Mouse (Mus musculus): ENCODE data around the gene Eras.
"Not testable (repeated sequence)": the region's sequence is repeated elsewhere in the genome, so short reads cannot be mapped to it uniquely, and the experiment has no call there.

Gene Eras

GRCm38 (mm10) chrX:7910473-7910872 lies 17.9 kb downstream of the Eras start:
- no peak for DNase-seq (ENCODE audit: low spot score in 2 of 2)

- DNase-seq (ENCODE audit: low spot score in 2 of 2), result not testable (repeated sequence)
Observed at GRCm38 (mm10) chrX:7909242-7909641, 19.2 kb downstream of the Eras start, which contains the start of gene Gm10490. TSS of gene Gm10490 (plus strand) at chrX:7909542.

- DNase-seq (ENCODE audit: low spot score in 2 of 2), result no peak
Observed at GRCm38 (mm10) chrX:7907735-7908134, 20.7 kb downstream of the Eras start, which contains the start of gene Gm10491. TSS of gene Gm10491 (minus strand) at chrX:7907835.

- no peak for DNase-seq (ENCODE audit: low spot score in 2 of 2)
Observed at GRCm38 (mm10) chrX:7904441-7904840, 24.0 kb downstream of the Eras start.

GRCm38 (mm10) chrX:7898880-7899874 lies 29.2 kb downstream of the Eras start, which contains the start of the genes Pqbp1 and Timm17b:
TSS of gene Pqbp1 (minus strand) at chrX:7899269.
TSS of gene Timm17b (plus strand) at chrX:7899357.
- DNase-seq (ENCODE audit: low spot score in 2 of 2), result peak; percentile 69 to 72

- no peak for DNase-seq (ENCODE audit: low spot score in 2 of 2)
Observed at GRCm38 (mm10) chrX:7898211-7898610, 30.2 kb downstream of the Eras start.

GRCm38 (mm10) chrX:7883841-7884567 lies 44.4 kb downstream of the Eras start, which contains the start of gene Slc35a2:
TSS of gene Slc35a2 (plus strand) at chrX:7884028.
- DNase-seq (ENCODE audit: low spot score in 2 of 2), result peak; percentile 46 to 57

GRCm38 (mm10) chrX:7879819-7880218 lies 48.6 kb downstream of the Eras start:
- peak in 1 of 2 experiments; percentile 24 for DNase-seq (ENCODE audit: low spot score in 2 of 2)

- DNase-seq (ENCODE audit: low spot score in 2 of 2), result peak in 1 of 2 experiments; percentile 16
Observed at GRCm38 (mm10) chrX:7878495-7878894, 49.9 kb downstream of the Eras start.

- peak; percentile 43 to 69 for DNase-seq (ENCODE audit: low spot score in 2 of 2)
Observed at GRCm38 (mm10) chrX:7878007-7878419, 50.4 kb downstream of the Eras start, which contains the start of gene Pim2. TSS of gene Pim2 (plus strand) at chrX:7878262.

All from frontal cortex, postnatal 25 days (tissue).